Mouse (Mus musculus): Measurements from ENCODE around the gene Cd3eap. TPM values are rescaled to one million over a fixed set of nuclear protein-coding genes. Genes with fewer than 3 reads are reported as not detected.

The Cd3eap gene
- polyA plus RNA-seq, 2 experiments = 6.7 to 7.8 TPM

DNA sequence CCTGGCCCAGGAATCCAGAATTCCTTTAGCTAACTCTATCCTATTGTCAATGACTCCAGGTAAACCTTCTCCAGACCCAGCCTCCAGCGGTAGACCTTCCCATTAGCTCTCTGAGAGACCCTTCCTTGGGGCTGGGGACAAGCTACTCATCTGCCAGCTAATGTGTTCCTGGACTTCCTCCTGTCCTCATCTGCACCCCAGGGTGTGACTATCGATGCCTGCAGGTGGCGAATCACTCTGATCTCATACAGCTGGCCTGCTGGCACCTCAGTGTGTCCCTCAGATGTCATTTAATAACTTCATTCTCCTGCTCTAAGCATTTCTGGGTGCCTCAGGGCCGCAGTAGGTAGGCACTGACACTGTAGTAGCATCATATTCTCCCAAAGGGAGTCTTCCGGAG is 31.5 kb downstream of the Cd3eap start:
- peak overlapping the region; percentile 75; the same call in 1 of the 2 replicates for H3K4me2 ChIP-seq (ENCODE audit: low read depth)
- H3K36me3 ChIP-seq (replicated peaks; ENCODE audit: control insufficient read depth, insufficient read depth, low read depth) = no peaks in the 10 kb centered on the region
- H3K4me3 ChIP-seq (ENCODE audit: insufficient read depth in 1 of 2, low read depth in 2 of 2, low read length in 2 of 2) = no peak overlapping the region
- H3K27ac ChIP-seq = no peak overlapping the region
- H3K9ac ChIP-seq (replicated peaks) = no peak overlapping the region
- no peak for ATAC-seq (ENCODE audit: insufficient read depth)
- TF ChIP-seq EP300 (IDR thresholded peaks at IDR 0.05; ENCODE audit: low read depth) (no peak), CTCF (IDR thresholded peaks at IDR 0.05; ENCODE audit: low read depth) (no peak)
- DNase-seq (ENCODE audit: low read depth in 3 of 3, low spot score in 3 of 3) = no peak
- H3K27me3 ChIP-seq (ENCODE audit: control insufficient read depth, insufficient read depth, low read length) = peaks cover 3% of the 10 kb centered on the region
- peaks cover 16 to 17% of the 10 kb centered on the region in 2 experiments for H3K4me1 ChIP-seq (replicated peaks; ENCODE audit: control insufficient read depth in 2 of 2, insufficient read depth in 2 of 2, low read length in 1 of 2)
- WGBS (ENCODE audit: insufficient replicate concordance) = 59% methylated on average over 5 of the region's 5 CpGs
- H3K9me3 ChIP-seq (ENCODE audit: control insufficient read depth, low read length) = no peaks in the 10 kb centered on the region

DNA sequence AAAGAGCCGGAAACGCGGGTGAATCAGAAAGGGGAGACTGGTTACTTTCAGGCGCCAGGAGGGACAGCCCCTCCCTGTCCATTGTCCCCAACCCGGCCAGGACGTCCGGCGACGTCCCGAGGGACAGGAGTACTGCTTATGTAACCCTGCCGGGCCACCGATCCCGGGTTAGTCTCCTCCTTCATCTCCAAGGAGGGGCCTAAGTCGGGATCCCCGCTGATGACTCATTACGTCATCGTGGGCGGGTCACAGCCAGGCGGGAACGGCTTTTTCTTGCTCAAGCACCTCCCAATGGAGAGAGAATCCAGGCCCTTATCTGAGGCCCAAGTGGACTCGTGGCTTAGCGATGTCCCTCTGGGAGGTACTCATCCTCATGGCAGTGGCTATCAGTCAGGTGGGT is 32.2 kb downstream of the Cd3eap start:
- DNase-seq (ENCODE audit: low read depth in 3 of 3, low spot score in 3 of 3) (peak; percentile 73 to 93 (median 74)), ATAC-seq (ENCODE audit: insufficient read depth) (peak; percentile 76)
- 1% methylated on average over 22 of the region's 22 CpGs for whole genome bisulfite sequencing (ENCODE audit: insufficient replicate concordance)
- H3K27ac ChIP-seq = no peak overlapping the region
- peak overlapping the region; percentile 75 for H3K4me2 ChIP-seq (ENCODE audit: low read depth)
- no peaks in the 10 kb centered on the region for H3K36me3 ChIP-seq (replicated peaks; ENCODE audit: control insufficient read depth, insufficient read depth, low read depth)
- peaks cover 13 to 17% of the 10 kb centered on the region in 2 experiments for H3K4me1 ChIP-seq (replicated peaks; ENCODE audit: control insufficient read depth in 2 of 2, insufficient read depth in 2 of 2, low read length in 1 of 2)
- H3K4me3 ChIP-seq (ENCODE audit: insufficient read depth in 1 of 2, low read depth in 2 of 2, low read length in 2 of 2) = peak overlapping the region; percentile 12 to 42
- no peaks in the 10 kb centered on the region for H3K9me3 ChIP-seq (ENCODE audit: control insufficient read depth, low read length)
- H3K9ac ChIP-seq (replicated peaks) = peak overlapping the region; percentile 43
- TF ChIP-seq EP300 (IDR thresholded peaks at IDR 0.05; ENCODE audit: low read depth) (no peak), CTCF (IDR thresholded peaks at IDR 0.05; ENCODE audit: low read depth) (no peak)
- no peaks in the 10 kb centered on the region; the same call in 1 of the 2 replicates for H3K27me3 ChIP-seq (ENCODE audit: control insufficient read depth, insufficient read depth, low read length)

DNA sequence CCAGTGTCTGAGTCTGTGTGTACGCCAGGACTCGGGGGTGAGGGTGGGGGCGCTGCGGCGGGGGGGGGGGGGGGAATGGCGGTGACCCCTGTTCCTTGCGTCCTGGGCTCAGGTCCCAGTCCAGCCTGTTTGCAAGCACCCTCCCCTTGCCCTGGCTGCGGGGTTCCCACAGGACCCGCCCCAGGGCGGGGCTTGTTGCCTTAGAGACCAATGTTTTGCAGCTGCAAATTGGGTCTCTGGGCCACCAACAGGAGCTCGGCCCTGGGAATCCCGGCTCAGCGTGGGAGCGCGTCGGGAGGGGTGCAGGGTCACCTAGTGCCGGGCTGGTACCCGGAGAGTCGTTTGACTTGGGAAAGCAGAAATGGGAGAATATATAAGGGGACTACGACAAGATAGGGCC is 32.9 kb downstream of the Cd3eap start:
- Histone ChIP-seq H3K4me2 (ENCODE audit: low read depth) (peak overlapping the region; percentile 75), H3K4me1 (replicated peaks; ENCODE audit: control insufficient read depth in 2 of 2, insufficient read depth in 2 of 2, low read length in 1 of 2) (peaks cover 13 to 17% of the 10 kb centered on the region in 2 experiments), H3K27me3 (ENCODE audit: control insufficient read depth, insufficient read depth, low read length) (peaks cover 3% of the 10 kb centered on the region; the same call in 1 of the 2 replicates), H3K9me3 (ENCODE audit: control insufficient read depth, low read length) (no peaks in the 10 kb centered on the region), H3K36me3 (replicated peaks; ENCODE audit: control insufficient read depth, insufficient read depth, low read depth) (no peaks in the 10 kb centered on the region), H3K9ac (replicated peaks) (no peak overlapping the region), H3K27ac (no peak overlapping the region), H3K4me3 (ENCODE audit: insufficient read depth in 1 of 2, low read depth in 2 of 2, low read length in 2 of 2) (peak overlapping the region in 1 of 2 experiments; percentile 42; a peak in 2 of 4 replicates)
- DNase-seq (ENCODE audit: low read depth in 3 of 3, low spot score in 3 of 3) (peak; percentile 61 to 85 (median 65)), ATAC-seq (ENCODE audit: insufficient read depth) (peak; percentile 53)
- TF ChIP-seq CTCF (IDR thresholded peaks at IDR 0.05; ENCODE audit: low read depth) (no peak), EP300 (IDR thresholded peaks at IDR 0.05; ENCODE audit: low read depth) (no peak)
- 2% methylated on average over 20 of the region's 20 CpGs for WGBS (ENCODE audit: insufficient replicate concordance)

DNA sequence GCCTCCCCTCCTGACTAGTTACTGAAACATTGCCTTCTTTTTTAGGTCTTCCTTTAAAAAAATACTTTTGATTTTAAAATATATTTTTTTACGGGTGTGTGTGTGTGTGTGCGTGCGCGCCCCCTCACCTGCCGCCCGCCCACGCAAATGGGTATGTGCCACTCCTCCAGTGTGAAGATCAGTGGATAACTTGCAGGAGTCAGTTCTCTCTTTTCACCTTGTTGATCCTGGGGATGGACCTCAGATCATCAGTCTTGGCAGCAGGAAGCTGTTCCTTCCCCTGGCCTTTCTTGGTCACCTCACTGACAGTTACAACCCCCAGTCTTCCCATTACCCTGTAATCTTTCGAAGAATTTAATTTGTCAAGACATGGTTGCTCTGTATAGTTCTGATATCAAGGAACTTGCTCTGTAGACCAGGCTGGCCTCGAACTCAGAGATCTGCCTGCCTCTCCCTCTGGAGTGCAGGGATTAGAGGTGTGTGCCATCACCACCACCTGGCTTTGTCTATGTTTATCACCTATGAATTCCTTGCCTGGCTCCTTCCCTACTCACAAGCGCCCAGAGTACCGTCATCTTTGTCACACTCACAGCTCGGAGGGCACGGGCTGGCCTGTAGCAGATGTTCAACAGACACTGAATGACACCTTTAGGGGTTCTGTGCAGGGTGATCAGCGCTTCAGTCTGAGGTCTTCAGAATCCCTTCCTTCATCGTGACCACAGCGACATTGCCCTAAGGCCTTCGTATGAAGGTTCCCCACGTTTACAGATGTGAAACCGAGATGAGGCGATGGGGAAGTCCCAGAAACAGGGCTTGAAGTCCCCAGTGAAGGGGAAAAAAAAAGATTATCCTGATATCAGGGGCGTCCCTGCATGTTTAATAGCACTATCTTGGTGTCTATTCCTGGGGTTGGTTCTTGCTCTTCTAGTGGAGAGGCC is 33.8 kb downstream of the Cd3eap start:
- WGBS (ENCODE audit: insufficient replicate concordance) = 46% methylated on average over 21 of the region's 21 CpGs
- H3K36me3 ChIP-seq (replicated peaks; ENCODE audit: control insufficient read depth, insufficient read depth, low read depth) = no peaks in the 10 kb centered on the region
- DNase-seq (ENCODE audit: low read depth in 3 of 3, low spot score in 3 of 3) (peak in 1 of 3 experiments; percentile 69), ATAC-seq (ENCODE audit: insufficient read depth) (no peak)
- H3K9me3 ChIP-seq (ENCODE audit: control insufficient read depth, low read length) = no peaks in the 10 kb centered on the region
- H3K4me1 ChIP-seq (replicated peaks; ENCODE audit: control insufficient read depth in 2 of 2, insufficient read depth in 2 of 2, low read length in 1 of 2) = peaks cover 13 to 17% of the 10 kb centered on the region in 2 experiments
- peak overlapping the region; percentile 75 for H3K4me2 ChIP-seq (ENCODE audit: low read depth)
- peaks cover 10% of the 10 kb centered on the region for H3K27me3 ChIP-seq (ENCODE audit: control insufficient read depth, insufficient read depth, low read length)
- no peak overlapping the region for H3K27ac ChIP-seq
- TF ChIP-seq CTCF (IDR thresholded peaks at IDR 0.05; ENCODE audit: low read depth) (no peak), EP300 (IDR thresholded peaks at IDR 0.05; ENCODE audit: low read depth) (no peak)
- no peak overlapping the region for H3K9ac ChIP-seq (replicated peaks)
- no peak overlapping the region for H3K4me3 ChIP-seq (ENCODE audit: insufficient read depth in 1 of 2, low read depth in 2 of 2, low read length in 2 of 2)

DNA sequence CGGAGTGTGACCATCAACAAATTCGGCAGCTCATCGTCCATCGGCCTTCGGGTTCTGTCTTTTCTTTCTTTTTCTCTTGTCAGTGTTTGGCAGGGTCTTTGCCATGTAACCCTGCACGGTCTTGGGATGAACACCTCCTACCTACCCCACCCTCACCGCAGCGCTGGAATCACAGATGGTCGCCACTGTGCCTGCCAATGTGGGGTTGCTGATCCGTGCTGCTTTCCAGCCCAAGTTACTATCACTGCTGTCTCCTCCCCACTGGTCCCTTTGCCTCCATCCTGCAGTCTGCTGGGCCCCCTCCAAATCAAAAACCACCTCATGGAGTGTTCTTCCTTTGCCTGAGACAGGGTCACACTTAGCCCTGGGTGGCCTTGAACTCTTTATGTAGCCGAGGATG is 35.1 kb downstream of the Cd3eap start:
- Histone ChIP-seq H3K4me1 (replicated peaks; ENCODE audit: control insufficient read depth in 2 of 2, insufficient read depth in 2 of 2, low read length in 1 of 2) (peaks cover 13 to 20% of the 10 kb centered on the region in 2 experiments), H3K9ac (replicated peaks) (no peak overlapping the region), H3K4me3 (ENCODE audit: insufficient read depth in 1 of 2, low read depth in 2 of 2, low read length in 2 of 2) (no peak overlapping the region), H3K36me3 (replicated peaks; ENCODE audit: control insufficient read depth, insufficient read depth, low read depth) (no peaks in the 10 kb centered on the region), H3K4me2 (ENCODE audit: low read depth) (no peak overlapping the region), H3K27me3 (ENCODE audit: control insufficient read depth, insufficient read depth, low read length) (peaks cover 10% of the 10 kb centered on the region), H3K9me3 (ENCODE audit: control insufficient read depth, low read length) (no peaks in the 10 kb centered on the region), H3K27ac (no peak overlapping the region)
- TF ChIP-seq CTCF (IDR thresholded peaks at IDR 0.05; ENCODE audit: low read depth) (no peak), EP300 (IDR thresholded peaks at IDR 0.05; ENCODE audit: low read depth) (no peak)
- no peak for ATAC-seq (ENCODE audit: insufficient read depth)
- 74% methylated on average over 11 of the region's 11 CpGs for WGBS (ENCODE audit: insufficient replicate concordance)
- no peak for DNase-seq (ENCODE audit: low read depth in 3 of 3, low spot score in 3 of 3)

All from liver, embryonic 14.5 days (tissue).